Mouse (Mus musculus) embryonic facial prominence, embryonic 12.5 days (tissue): ENCODE results near the gene Tmem179. TPM values are rescaled to one million over a fixed set of nuclear protein-coding genes. Genes with fewer than 3 reads are reported as not detected.

ENCODE experiments used
- ATAC-seq: fragments of 200-750 bp; cut with Nextera tagmentation; 2 replicates; pipeline ENCODE4 v1.8.0; 2017; ENCODE audit not compliant: insufficient number of reproducible peaks, insufficient read depth, low FRiP score, low TSS enrichment
- H3K27ac ChIP-seq: fragments of 300-500 bp; sonication (generic); 2 replicates; pipeline ENCODE4 v1.5.1; 2016; ENCODE audit warnings: mild to moderate bottlenecking
- H3K27me3 ChIP-seq: fragments of 300-500 bp; sonication (generic); 2 replicates; pipeline ENCODE4 v1.6.1; 2016; ENCODE audit warnings: mild to moderate bottlenecking, moderate library complexity
- H3K36me3 ChIP-seq: fragments of 300-500 bp; sonication (generic); 2 replicates; pipeline ENCODE4 v1.6.1; 2016; ENCODE audit warnings: mild to moderate bottlenecking
- H3K4me1 ChIP-seq: fragments of 300-500 bp; sonication (generic); 2 replicates; pipeline ENCODE4 v1.6.1; 2016
- H3K4me2 ChIP-seq: fragments of 300-500 bp; sonication (generic); replicated peaks from 2 replicates; pipeline ENCODE4 v1.6.1; 2016; ENCODE audit warnings: mild to moderate bottlenecking, moderate library complexity
- H3K4me3 ChIP-seq: fragments of 300-500 bp; sonication (generic); 2 replicates; pipeline ENCODE4 v1.5.1; 2016; ENCODE audit warnings: mild to moderate bottlenecking
- H3K9ac ChIP-seq: fragments of 300-500 bp; sonication (generic); 2 replicates; pipeline ENCODE4 v1.6.1; 2016; ENCODE audit warnings: mild to moderate bottlenecking, moderate library complexity
- H3K9me3 ChIP-seq: fragments of 300-500 bp; sonication (generic); 2 replicates; pipeline ENCODE4 v1.6.1; 2016; ENCODE audit warnings: mild to moderate bottlenecking, moderate library complexity
- WGBS: fragments of 180-500 bp; shearing (Covaris S2); methylation state at CpG from one replicate; pipeline ENCODE4 v1.1.7; 2016; 5-methylcytosine and 5-hydroxymethylcytosine counted together
- polyA plus RNA-seq: library from polyadenylated mRNA; unstranded; fragments of >200 nt; fragmentation: Nextera tagmentation; extraction: Ambion mirVana; gene quantifications from 2 replicates; pipeline ENCODE4 v1.2.1, GENCODE M21; 2016

The Tmem179 gene
- polyA plus RNA-seq, 1 experiment from 2014 or later, result 1.9 TPM

GRCm38 (mm10) chr12:112551861-112552375 lies 35.4 kb upstream of the Tmem179 start:
- WGBS, result 9% methylated on average over 13 of the region's 13 CpGs
- Histone ChIP-seq H3K9ac (no peak overlapping the region), H3K4me3 (no peak overlapping the region)

GRCm38 (mm10) chr12:112549287-112549686 lies 32.7 kb upstream of the Tmem179 start:
- 97% methylated on average over 1 of the region's 1 CpGs for WGBS
- Histone ChIP-seq H3K36me3 (no peaks in the 10 kb centered on the region), H3K4me3 (no peak overlapping the region), H3K27me3 (no peaks in the 10 kb centered on the region), H3K9me3 (no peaks in the 10 kb centered on the region), H3K27ac (no peak overlapping the region), H3K9ac (no peak overlapping the region), H3K4me2 (no peak overlapping the region), H3K4me1 (peaks cover 13% of the 10 kb centered on the region; the same call in 1 of the 2 replicates)
- ATAC-seq, result no peak

More at GRCm38 (mm10) chr12:112551861-112552375, 35.4 kb upstream of the Tmem179 start:
- peak; percentile 60; the same call in 1 of the 2 replicates for ATAC-seq
- Histone ChIP-seq H3K9me3 (no peaks in the 10 kb centered on the region), H3K27me3 (no peaks in the 10 kb centered on the region), H3K4me1 (0 out of 2 replicates have a peak, but pooled peaks cover 2% of the 10 kb centered on the region), H3K27ac (0 out of 2 replicates have a peak overlapping the region, but pooled peaks have one; percentile 26), H3K4me2 (no peak overlapping the region), H3K36me3 (no peaks in the 10 kb centered on the region)

GRCm38 (mm10) chr12:112546110-112546509 lies 29.6 kb upstream of the Tmem179 start:
- Histone ChIP-seq H3K4me2 (no peak overlapping the region), H3K27me3 (no peaks in the 10 kb centered on the region), H3K9ac (no peak overlapping the region), H3K9me3 (no peaks in the 10 kb centered on the region), H3K36me3 (no peaks in the 10 kb centered on the region), H3K4me1 (peaks cover 14% of the 10 kb centered on the region; the same call in 1 of the 2 replicates), H3K4me3 (no peak overlapping the region), H3K27ac (no peak overlapping the region)
- no peak for ATAC-seq
- WGBS, result 88% methylated on average over 8 of the region's 8 CpGs

- H3K9me3 ChIP-seq, result no peaks in the 10 kb centered on the region
- peaks cover 14% of the 10 kb centered on the region; the same call in 1 of the 2 replicates for H3K4me1 ChIP-seq
- H3K27ac ChIP-seq, result no peak overlapping the region
- 22% methylated on average over 12 of the region's 12 CpGs for WGBS
- no peaks in the 10 kb centered on the region for H3K36me3 ChIP-seq
- ATAC-seq, result no peak
- H3K27me3 ChIP-seq, result no peaks in the 10 kb centered on the region
- H3K9ac ChIP-seq, result no peak overlapping the region
- no peak overlapping the region for H3K4me2 ChIP-seq
- H3K4me3 ChIP-seq, result no peak overlapping the region
Measured at GRCm38 (mm10) chr12:112544946-112545701, 28.6 kb upstream of the Tmem179 start.

GRCm38 (mm10) chr12:112543941-112544340 lies 27.4 kb upstream of the Tmem179 start:
- Histone ChIP-seq H3K27me3 (no peaks in the 10 kb centered on the region), H3K9ac (no peak overlapping the region), H3K4me1 (peaks cover 14% of the 10 kb centered on the region; the same call in 1 of the 2 replicates), H3K27ac (no peak overlapping the region), H3K4me3 (no peak overlapping the region), H3K36me3 (no peaks in the 10 kb centered on the region), H3K4me2 (no peak overlapping the region), H3K9me3 (no peaks in the 10 kb centered on the region)
- WGBS, result 67% methylated on average over 9 of the region's 9 CpGs
- ATAC-seq, result no peak

- Histone ChIP-seq H3K4me1 (peaks cover 14% of the 10 kb centered on the region; the same call in 1 of the 2 replicates), H3K4me3 (no peak overlapping the region), H3K4me2 (no peak overlapping the region), H3K27ac (no peak overlapping the region), H3K9me3 (no peaks in the 10 kb centered on the region), H3K36me3 (no peaks in the 10 kb centered on the region), H3K9ac (no peak overlapping the region), H3K27me3 (no peaks in the 10 kb centered on the region)
- 5% methylated on average over 11 of the region's 11 CpGs for WGBS
- ATAC-seq, result no peak
Measured at GRCm38 (mm10) chr12:112542920-112543300, 26.4 kb upstream of the Tmem179 start.

DNA sequence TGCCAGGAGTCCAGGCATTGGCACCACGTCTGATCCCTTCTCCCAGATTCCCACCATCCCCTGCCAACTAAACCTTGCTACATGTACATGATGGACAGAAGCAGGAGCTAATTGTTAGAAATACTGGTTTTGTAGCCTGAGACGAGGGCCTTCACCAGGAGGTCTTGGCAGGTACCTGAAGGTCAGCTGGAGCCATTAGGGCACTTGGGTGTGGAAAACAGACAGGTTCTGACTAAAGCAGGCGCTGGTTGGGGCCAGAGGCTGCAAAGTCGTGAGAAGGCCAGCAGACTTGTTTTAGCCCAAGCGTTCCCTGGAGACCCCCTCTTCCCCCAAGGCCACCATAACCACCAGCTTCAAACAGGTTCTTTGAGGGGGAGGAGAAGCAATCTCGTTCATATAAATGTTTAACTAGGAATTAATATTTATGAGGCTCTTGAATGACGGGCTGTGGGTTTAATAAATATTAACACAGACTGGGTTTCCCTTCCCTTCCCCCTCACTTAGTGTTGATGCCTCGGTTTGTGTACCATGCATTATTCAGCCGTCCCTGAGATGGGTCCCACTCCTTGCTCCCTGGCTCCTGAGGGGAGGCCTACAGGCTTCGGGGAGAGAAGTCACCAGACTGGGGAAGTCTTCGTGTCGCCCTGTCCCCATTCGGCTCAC lies 25.8 kb upstream of the Tmem179 start:
- Histone ChIP-seq H3K4me3 (no peak overlapping the region), H3K9me3 (no peaks in the 10 kb centered on the region), H3K27me3 (no peaks in the 10 kb centered on the region), H3K36me3 (no peaks in the 10 kb centered on the region), H3K4me1 (peaks cover 14% of the 10 kb centered on the region; the same call in 1 of the 2 replicates), H3K9ac (no peak overlapping the region), H3K27ac (no peak overlapping the region), H3K4me2 (no peak overlapping the region)
- ATAC-seq, result no peak
- WGBS, result 62% methylated on average over 13 of the region's 13 CpGs

DNA sequence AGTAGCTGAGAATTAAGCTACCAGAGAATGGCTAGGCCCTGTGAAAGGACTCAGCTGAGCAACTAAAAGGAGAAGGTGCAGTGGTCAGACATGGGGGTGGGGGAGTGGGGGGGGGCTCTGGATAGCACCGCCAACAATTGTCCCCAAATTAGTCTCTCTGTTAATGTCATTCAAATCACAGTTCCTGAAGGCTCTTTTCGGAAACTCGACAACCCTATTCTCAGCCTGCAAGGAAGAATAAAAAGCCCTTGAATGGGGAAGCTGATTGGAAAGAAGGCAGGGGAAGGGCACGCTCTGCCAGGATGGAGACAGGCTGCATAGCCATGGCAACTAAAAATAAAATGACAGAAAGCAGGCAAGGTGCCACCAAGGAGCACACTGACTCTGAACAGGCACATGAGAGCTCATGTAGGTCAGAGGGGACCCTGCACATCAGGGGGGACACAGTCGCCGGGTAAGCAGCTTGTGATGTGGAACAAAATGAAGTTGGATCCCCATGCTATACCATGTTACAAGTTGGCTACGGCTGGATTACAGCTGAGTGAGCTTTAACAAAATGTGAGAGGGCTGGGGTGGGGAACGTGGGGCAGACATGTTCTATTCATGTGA lies 25.0 kb upstream of the Tmem179 start:
- Histone ChIP-seq H3K9me3 (no peaks in the 10 kb centered on the region), H3K4me1 (peaks cover 14% of the 10 kb centered on the region; the same call in 1 of the 2 replicates), H3K27ac (no peak overlapping the region), H3K27me3 (no peaks in the 10 kb centered on the region), H3K4me3 (no peak overlapping the region), H3K9ac (no peak overlapping the region), H3K4me2 (no peak overlapping the region), H3K36me3 (no peaks in the 10 kb centered on the region)
- ATAC-seq, result no peak
- 60% methylated on average over 8 of the region's 8 CpGs for WGBS

DNA sequence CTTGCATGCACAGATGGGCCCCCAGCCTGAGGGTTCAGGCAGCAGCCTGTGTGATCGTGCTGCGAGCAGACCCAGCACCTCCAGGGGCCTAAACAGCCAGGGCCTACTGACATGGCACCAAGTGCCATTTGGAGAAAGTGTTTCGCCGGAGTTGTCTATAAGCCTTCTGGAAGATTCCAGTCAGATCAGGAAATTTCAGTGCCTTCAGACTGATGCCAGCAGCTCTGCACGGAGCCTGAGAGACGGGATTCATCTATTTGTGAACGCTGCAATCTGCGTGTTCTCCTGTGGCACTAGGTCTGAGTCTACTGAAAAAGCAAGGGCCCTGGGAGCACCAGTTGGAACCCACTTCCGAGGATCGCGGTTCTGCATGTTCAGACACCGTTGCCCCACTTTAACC lies 23.8 kb upstream of the Tmem179 start:
- no peaks in the 10 kb centered on the region for H3K9me3 ChIP-seq
- WGBS, result 85% methylated on average over 12 of the region's 12 CpGs
- ATAC-seq, result no peak

GRCm38 (mm10) chr12:112539466-112539965 lies 23.0 kb upstream of the Tmem179 start:
- 91% methylated on average over 7 of the region's 7 CpGs for WGBS
- Histone ChIP-seq H3K9ac (no peak overlapping the region), H3K4me2 (no peak overlapping the region), H3K9me3 (no peaks in the 10 kb centered on the region), H3K27ac (no peak overlapping the region), H3K36me3 (no peaks in the 10 kb centered on the region), H3K27me3 (no peaks in the 10 kb centered on the region), H3K4me1 (peaks cover 3% of the 10 kb centered on the region; the same call in 1 of the 2 replicates), H3K4me3 (no peak overlapping the region)
- no peak for ATAC-seq

More for the DNA sequence above, 23.8 kb upstream of the Tmem179 start:
- Histone ChIP-seq H3K27me3 (no peaks in the 10 kb centered on the region), H3K4me1 (peaks cover 10% of the 10 kb centered on the region; the same call in 1 of the 2 replicates), H3K4me3 (no peak overlapping the region), H3K9ac (no peak overlapping the region), H3K27ac (no peak overlapping the region), H3K36me3 (no peaks in the 10 kb centered on the region), H3K4me2 (no peak overlapping the region)

- no peak for ATAC-seq
- WGBS, result 84% methylated on average over 9 of the region's 9 CpGs
- Histone ChIP-seq H3K36me3 (no peaks in the 10 kb centered on the region), H3K9ac (no peak overlapping the region), H3K9me3 (no peaks in the 10 kb centered on the region), H3K4me1 (0 out of 2 replicates have a peak, but pooled peaks cover 3% of the 10 kb centered on the region), H3K4me2 (no peak overlapping the region), H3K4me3 (no peak overlapping the region), H3K27me3 (no peaks in the 10 kb centered on the region), H3K27ac (no peak overlapping the region)
Measured at GRCm38 (mm10) chr12:112538356-112538755, 21.8 kb upstream of the Tmem179 start.
